Mouse (Mus musculus) limb, embryonic 12.5 days (tissue): Measurements from ENCODE around the gene Med12l. TPM values are rescaled to one million over a fixed set of nuclear protein-coding genes. Genes with fewer than 3 reads are reported as not detected.
"Not testable (repeated sequence)": the region's sequence is repeated elsewhere in the genome, so short reads cannot be mapped to it uniquely, and the experiment has no call there.

Experiments
- ATAC-seq: fragments of 200-750 bp; cut with Nextera tagmentation; 2 replicates; pipeline ENCODE4 v1.8.0; 2017; ENCODE audit warnings: low read depth, moderate TSS enrichment; ENCODE audit not compliant: insufficient number of reproducible peaks, insufficient read depth, low FRiP score, low TSS enrichment
- H3K27ac ChIP-seq: fragments of 300-500 bp; sonication (generic); 2 replicates; pipeline ENCODE4 v1.5.1; 2016; ENCODE audit warnings: mild to moderate bottlenecking, moderate library complexity
- H3K27me3 ChIP-seq: fragments of 300-500 bp; sonication (generic); 2 replicates; pipeline ENCODE4 v1.6.1; 2016; ENCODE audit warnings: mild to moderate bottlenecking, moderate library complexity
- H3K36me3 ChIP-seq: fragments of 300-500 bp; sonication (generic); 2 replicates; pipeline ENCODE4 v1.6.1; 2016; ENCODE audit warnings: mild to moderate bottlenecking, moderate library complexity
- H3K4me1 ChIP-seq: fragments of 300-500 bp; sonication (generic); replicated peaks from 2 replicates; pipeline ENCODE4 v1.6.1; 2016
- H3K4me2 ChIP-seq: fragments of 300-500 bp; sonication (generic); 2 replicates; pipeline ENCODE4 v1.6.1; 2016; ENCODE audit warnings: mild to moderate bottlenecking, moderate library complexity
- H3K4me3 ChIP-seq: fragments of 300-500 bp; sonication (generic); replicated peaks from 2 replicates; pipeline ENCODE4 v1.5.1; 2016; ENCODE audit warnings: mild to moderate bottlenecking
- H3K9ac ChIP-seq: fragments of 300-500 bp; sonication (generic); replicated peaks from 2 replicates; pipeline ENCODE4 v1.6.1; 2016; ENCODE audit warnings: mild to moderate bottlenecking, moderate library complexity
- H3K9me3 ChIP-seq: fragments of 300-500 bp; sonication (generic); 2 replicates; pipeline ENCODE4 v1.6.1; 2016; ENCODE audit warnings: mild to moderate bottlenecking, moderate library complexity
- WGBS: fragments of 180-500 bp; shearing (Covaris S2); methylation state at CpG from one replicate; pipeline ENCODE4 v1.1.7; 2016; 5-methylcytosine and 5-hydroxymethylcytosine counted together
- polyA plus RNA-seq: library from polyadenylated mRNA; unstranded; fragments of >200 nt; fragmentation: Nextera tagmentation; extraction: Ambion mirVana; gene quantifications from 2 replicates; pipeline ENCODE4 v1.2.1, GENCODE M21; 2016

The Med12l gene
- polyA plus RNA-seq, 1 experiment from 2014 or later = 2.4 TPM

GRCm38 (mm10) chr3:59102146-59102545 lies 96.5 kb downstream of the Med12l start:
- H3K4me1 ChIP-seq = no peaks in the 10 kb centered on the region
- H3K9me3 ChIP-seq = no peaks in the 10 kb centered on the region
- 94% methylated on average over 2 of the region's 2 CpGs for WGBS
- H3K9ac ChIP-seq = no peak overlapping the region
- H3K4me2 ChIP-seq = no peak overlapping the region
- H3K36me3 ChIP-seq = no peaks in the 10 kb centered on the region
- no peak overlapping the region for H3K4me3 ChIP-seq
- H3K27me3 ChIP-seq = no peaks in the 10 kb centered on the region
- H3K27ac ChIP-seq = no peak overlapping the region
- no peak for ATAC-seq

GRCm38 (mm10) chr3:59104462-59104861 lies 98.8 kb downstream of the Med12l start:
- Histone ChIP-seq H3K4me2 (no peak overlapping the region), H3K4me1 (no peaks in the 10 kb centered on the region), H3K36me3 (no peaks in the 10 kb centered on the region), H3K27me3 (no peaks in the 10 kb centered on the region), H3K9me3 (no peaks in the 10 kb centered on the region), H3K4me3 (no peak overlapping the region), H3K27ac (no peak overlapping the region), H3K9ac (no peak overlapping the region)
- WGBS = 71% methylated on average over 4 of the region's 4 CpGs
- ATAC-seq = no peak

DNA sequence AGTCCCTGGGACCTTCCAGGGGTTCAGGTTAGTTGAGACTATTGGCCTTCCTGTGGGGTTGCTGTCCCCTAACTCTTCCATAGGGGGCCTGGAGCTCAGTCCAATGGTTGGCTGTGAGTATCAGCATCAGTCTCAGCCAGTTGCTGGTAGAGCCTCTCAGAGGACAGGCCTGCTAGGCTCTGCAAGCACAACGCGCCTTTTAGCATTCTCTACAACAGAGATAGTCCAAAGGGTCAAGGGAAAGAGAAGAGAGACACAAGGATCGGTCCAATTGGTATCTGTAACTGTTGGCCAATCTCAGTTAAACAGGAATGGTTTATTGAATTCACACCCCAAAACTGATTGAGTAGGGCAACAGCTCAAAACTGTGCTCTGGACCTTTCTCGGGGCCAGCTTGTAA lies 101.8 kb downstream of the Med12l start:
- WGBS = 92% methylated on average over 4 of the region's 4 CpGs

GRCm38 (mm10) chr3:59109834-59110233 lies 104.2 kb downstream of the Med12l start:
- not testable (repeated sequence) for H3K9me3 ChIP-seq, H3K4me1 ChIP-seq, H3K4me3 ChIP-seq, H3K27me3 ChIP-seq, H3K27ac ChIP-seq, ATAC-seq, H3K4me2 ChIP-seq, H3K9ac ChIP-seq, H3K36me3 ChIP-seq
- 79% methylated on average over 3 of the region's 3 CpGs for WGBS

More for the DNA sequence above, 101.8 kb downstream of the Med12l start:
- Histone ChIP-seq H3K4me2 (no peak overlapping the region), H3K4me3 (no peak overlapping the region), H3K27me3 (no peaks in the 10 kb centered on the region), H3K9ac (no peak overlapping the region), H3K27ac (no peak overlapping the region), H3K36me3 (no peaks in the 10 kb centered on the region), H3K4me1 (no peaks in the 10 kb centered on the region), H3K9me3 (no peaks in the 10 kb centered on the region)
- no peak for ATAC-seq

DNA sequence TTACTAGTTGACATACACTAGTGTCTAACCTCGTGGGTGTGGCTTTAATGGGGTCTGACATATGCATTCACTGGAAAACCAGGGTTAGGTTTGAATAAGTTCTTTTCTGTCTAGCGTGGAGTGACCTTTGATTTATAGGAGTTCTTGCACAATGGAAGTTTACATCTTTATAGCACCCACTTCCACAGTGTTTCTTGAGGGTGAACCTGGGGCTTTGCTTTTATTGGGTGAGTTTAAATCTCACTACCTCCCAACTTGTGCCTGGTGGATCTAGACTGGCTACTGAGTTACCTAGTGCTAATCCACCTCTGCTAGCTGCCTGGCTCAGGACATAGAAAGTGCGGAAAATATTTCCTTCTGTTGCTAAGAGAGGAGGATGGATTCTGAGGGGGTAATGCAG lies 106.3 kb downstream of the Med12l start:
- no peak overlapping the region for H3K4me2 ChIP-seq
- no peak overlapping the region for H3K9ac ChIP-seq
- no peak overlapping the region for H3K4me3 ChIP-seq
- ATAC-seq = no peak
- no peaks in the 10 kb centered on the region for H3K4me1 ChIP-seq
- 69% methylated on average over 3 of the region's 3 CpGs for WGBS
- H3K36me3 ChIP-seq = no peaks in the 10 kb centered on the region
- no peak overlapping the region for H3K27ac ChIP-seq
- no peaks in the 10 kb centered on the region for H3K27me3 ChIP-seq
- H3K9me3 ChIP-seq = no peaks in the 10 kb centered on the region

DNA sequence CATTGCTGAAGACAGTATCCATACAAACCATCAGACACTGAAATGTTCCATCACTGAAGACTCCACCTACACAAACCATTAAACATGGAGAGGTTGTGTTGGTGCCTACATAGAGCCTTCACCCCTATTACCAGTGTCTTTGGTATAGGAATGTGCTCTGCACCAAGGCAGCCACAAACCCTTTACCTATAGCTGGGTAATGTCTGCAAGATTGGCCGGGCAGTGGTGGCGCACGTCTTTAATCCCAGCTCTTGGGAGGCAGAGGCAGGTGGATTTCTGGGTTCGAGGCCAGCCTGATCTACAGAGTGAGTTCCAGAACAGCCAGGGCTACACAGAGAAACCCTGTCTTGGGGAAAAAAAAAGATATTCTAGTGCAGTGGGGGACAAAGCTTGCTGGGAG lies 107.7 kb downstream of the Med12l start:
- H3K36me3 ChIP-seq, H3K4me1 ChIP-seq, H3K9ac ChIP-seq, ATAC-seq, H3K4me3 ChIP-seq, H3K9me3 ChIP-seq, H3K27ac ChIP-seq, H3K4me2 ChIP-seq, H3K27me3 ChIP-seq: not testable (repeated sequence)
- 95% methylated on average over 4 of the region's 4 CpGs for WGBS

DNA sequence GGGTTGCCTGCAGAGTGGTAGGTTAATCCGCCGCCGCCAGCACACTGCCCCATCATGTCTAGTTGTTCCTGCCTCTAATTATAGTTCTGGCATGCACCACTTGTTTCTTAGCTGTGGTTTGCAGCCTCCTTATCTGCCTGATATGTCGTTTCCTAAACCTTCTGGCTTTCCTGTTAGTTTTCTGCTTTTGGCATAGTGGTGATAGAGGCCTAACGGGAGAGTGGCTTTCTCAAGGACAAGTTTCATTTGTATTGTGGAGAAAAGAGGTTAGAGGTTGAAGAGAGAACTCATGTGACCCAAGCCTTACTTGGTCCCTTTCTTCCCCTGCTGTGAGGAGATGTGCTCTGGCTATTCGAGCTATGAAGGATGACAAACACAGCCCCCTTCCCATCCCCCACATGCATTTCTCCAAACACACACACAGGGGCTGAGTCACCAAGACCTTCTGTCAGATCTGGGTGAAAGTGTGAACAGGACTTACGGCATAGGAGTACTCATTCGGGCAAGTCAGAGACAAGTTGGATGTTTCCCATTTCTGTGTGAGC lies 108.4 kb downstream of the Med12l start:
- Histone ChIP-seq H3K27me3 (no peaks in the 10 kb centered on the region), H3K4me2 (no peak overlapping the region), H3K9me3 (no peaks in the 10 kb centered on the region), H3K27ac (no peak overlapping the region), H3K36me3 (no peaks in the 10 kb centered on the region), H3K4me3 (no peak overlapping the region), H3K9ac (no peak overlapping the region), H3K4me1 (no peaks in the 10 kb centered on the region)
- 81% methylated on average over 8 of the region's 8 CpGs for WGBS
- no peak for ATAC-seq

GRCm38 (mm10) chr3:59121067-59121730 lies 115.6 kb downstream of the Med12l start:
- Histone ChIP-seq H3K9ac (no peak overlapping the region), H3K9me3 (no peaks in the 10 kb centered on the region), H3K4me2 (no peak overlapping the region), H3K4me3 (no peak overlapping the region), H3K27me3 (no peaks in the 10 kb centered on the region), H3K36me3 (no peaks in the 10 kb centered on the region), H3K4me1 (peaks cover 5% of the 10 kb centered on the region; the same call in 1 of the 2 replicates), H3K27ac (no peak overlapping the region)
- WGBS = 44% methylated on average over 7 of the region's 7 CpGs
- ATAC-seq = peak; percentile 40; the same call in 1 of the 2 replicates

- ATAC-seq = no peak
- H3K27me3 ChIP-seq = no peaks in the 10 kb centered on the region
Measured at GRCm38 (mm10) chr3:59121780-59122449, 116.3 kb downstream of the Med12l start.

DNA sequence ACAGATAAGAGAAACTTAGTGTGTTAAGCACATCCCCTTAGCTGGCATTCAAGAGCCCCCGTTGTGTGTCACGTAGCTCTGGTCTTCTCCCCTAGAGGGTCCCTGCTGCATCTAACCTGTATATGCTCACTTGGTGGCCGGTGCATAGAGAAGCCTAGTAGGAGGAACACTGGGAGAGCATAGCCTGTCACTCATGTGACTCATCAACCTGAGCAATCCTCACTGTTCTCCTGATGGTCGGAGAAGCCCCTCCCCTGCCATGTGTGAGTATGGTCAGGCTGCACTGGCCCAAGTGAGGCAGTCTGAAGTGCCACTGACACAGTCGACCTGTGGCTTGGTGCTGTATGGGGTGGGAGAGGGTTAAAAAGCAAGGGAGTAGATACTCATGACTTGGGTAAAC lies 119.4 kb downstream of the Med12l start:
- H3K4me2 ChIP-seq = no peak overlapping the region
- 60% methylated on average over 5 of the region's 5 CpGs for WGBS
- H3K4me3 ChIP-seq = no peak overlapping the region
- H3K27ac ChIP-seq = no peak overlapping the region
- H3K9ac ChIP-seq = no peak overlapping the region
- H3K9me3 ChIP-seq = no peaks in the 10 kb centered on the region
- H3K27me3 ChIP-seq = no peaks in the 10 kb centered on the region
- ATAC-seq = no peak
- no peaks in the 10 kb centered on the region for H3K36me3 ChIP-seq
- H3K4me1 ChIP-seq = peaks cover 5% of the 10 kb centered on the region; the same call in 1 of the 2 replicates

More at GRCm38 (mm10) chr3:59121780-59122449, 116.3 kb downstream of the Med12l start:
- no peak overlapping the region for H3K4me3 ChIP-seq
- no peaks in the 10 kb centered on the region for H3K36me3 ChIP-seq
- H3K4me1 ChIP-seq = peaks cover 5% of the 10 kb centered on the region; the same call in 1 of the 2 replicates
- no peak overlapping the region for H3K9ac ChIP-seq
- H3K9me3 ChIP-seq = no peaks in the 10 kb centered on the region
- no peak overlapping the region for H3K27ac ChIP-seq
- 71% methylated on average over 7 of the region's 7 CpGs for WGBS
- H3K4me2 ChIP-seq = no peak overlapping the region

- H3K4me1 ChIP-seq = peaks cover 5% of the 10 kb centered on the region; the same call in 1 of the 2 replicates
- ATAC-seq = no peak
- H3K27ac ChIP-seq = no peak overlapping the region
- H3K9me3 ChIP-seq = no peaks in the 10 kb centered on the region
- H3K4me3 ChIP-seq = no peak overlapping the region
- H3K27me3 ChIP-seq = no peaks in the 10 kb centered on the region
- no peak overlapping the region for H3K4me2 ChIP-seq
- WGBS = 32% methylated on average over 7 of the region's 7 CpGs
- H3K36me3 ChIP-seq = no peaks in the 10 kb centered on the region
- H3K9ac ChIP-seq = no peak overlapping the region
Measured at GRCm38 (mm10) chr3:59125783-59126555, 120.3 kb downstream of the Med12l start.
